Mouse (Mus musculus) lung, embryonic 16.5 days (tissue): Measurements from ENCODE around the gene Dcaf8. TPM values are rescaled to one million over a fixed set of nuclear protein-coding genes. Genes with fewer than 3 reads are reported as not detected.

ENCODE experiments used
- ATAC-seq: fragments of 200-750 bp; cut with Nextera tagmentation; 2 replicates; pipeline ENCODE4 v1.8.0; 2017; ENCODE audit warnings: low read depth, mild to moderate bottlenecking, moderate library complexity
- H3K27ac ChIP-seq: fragments of 300-500 bp; sonication (generic); 2 replicates; pipeline ENCODE4 v1.5.1; 2014; ENCODE audit warnings: mild to moderate bottlenecking, control low read depth, low read length
- H3K27me3 ChIP-seq: fragments of 300-500 bp; sonication (generic); 2 replicates; pipeline ENCODE4 v1.6.1; 2014; ENCODE audit warnings: low read depth, low read length, mixed read lengths; ENCODE audit not compliant: control insufficient read depth, insufficient read depth
- H3K36me3 ChIP-seq: fragments of 300-500 bp; sonication (generic); 2 replicates; pipeline ENCODE4 v1.6.1; 2014; ENCODE audit warnings: low read length; ENCODE audit not compliant: control insufficient read depth, insufficient read depth
- H3K4me1 ChIP-seq: fragments of 300-500 bp; sonication (generic); replicated peaks from 2 replicates; pipeline ENCODE4 v1.6.1; 2014; ENCODE audit warnings: low read length, mixed read lengths; ENCODE audit not compliant: control insufficient read depth, insufficient read depth
- H3K4me2 ChIP-seq: fragments of 300-500 bp; sonication (generic); 2 replicates; pipeline ENCODE4 v1.6.1; 2014; ENCODE audit warnings: low read depth, low read length, control low read depth
- H3K4me3 ChIP-seq: fragments of 300-500 bp; sonication (generic); 2 replicates; pipeline ENCODE4 v1.5.1; 2014; ENCODE audit warnings: mild to moderate bottlenecking, low read length, control low read depth
- H3K9ac ChIP-seq: fragments of 300-500 bp; sonication (generic); 2 replicates; pipeline ENCODE4 v1.6.1; 2014; ENCODE audit warnings: low read length, control low read depth
- H3K9me3 ChIP-seq: fragments of 300-500 bp; sonication (generic); 2 replicates; pipeline ENCODE4 v1.6.1; 2016; ENCODE audit warnings: low read length; ENCODE audit not compliant: control insufficient read depth
- WGBS: fragments of 180-500 bp; shearing (Covaris S2); extraction: QIAGEN DNeasy Blood & Tissue Kit; methylation state at CpG from one replicate; pipeline ENCODE4 v1.1.7; 2014; 5-methylcytosine and 5-hydroxymethylcytosine counted together
- polyA plus RNA-seq: library from polyadenylated mRNA; unstranded; fragments of >200 nt; fragmentation: Nextera tagmentation; extraction: Ambion mirVana; gene quantifications from 2 replicates; pipeline ENCODE4 v1.2.1, GENCODE M21; 2015

Gene Dcaf8
- polyA plus RNA-seq, 1 experiment from 2014 or later: 133 TPM

DNA sequence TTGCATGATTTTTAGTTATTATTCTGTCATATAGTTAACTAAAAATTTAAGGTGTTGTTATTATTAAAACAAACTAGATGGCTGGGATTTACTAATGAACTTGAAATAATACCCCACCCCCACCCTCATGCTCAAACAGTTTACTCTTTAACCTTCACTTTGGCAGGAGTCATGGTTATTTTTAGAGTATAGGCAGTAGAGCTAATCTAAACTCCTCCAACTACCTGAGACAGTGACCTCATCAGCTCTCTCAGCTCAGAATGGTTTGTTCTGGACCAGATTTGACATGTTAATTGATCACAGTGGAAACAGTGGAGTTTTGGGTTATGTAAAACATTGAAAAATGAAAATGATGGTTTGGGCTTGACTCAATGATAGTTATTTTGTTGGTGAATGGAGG lies 12.6 kb downstream of the Dcaf8 start:
- no peak for ATAC-seq
- H3K4me1 ChIP-seq: peaks cover 4% of the 10 kb centered on the region; the same call in 1 of the 2 replicates
- H3K4me3 ChIP-seq: no peak overlapping the region
- no peaks in the 10 kb centered on the region for H3K27me3 ChIP-seq
- H3K36me3 ChIP-seq: no peaks in the 10 kb centered on the region
- H3K27ac ChIP-seq: no peak overlapping the region
- H3K4me2 ChIP-seq: no peak overlapping the region
- no peak overlapping the region for H3K9ac ChIP-seq
- no peaks in the 10 kb centered on the region for H3K9me3 ChIP-seq

DNA sequence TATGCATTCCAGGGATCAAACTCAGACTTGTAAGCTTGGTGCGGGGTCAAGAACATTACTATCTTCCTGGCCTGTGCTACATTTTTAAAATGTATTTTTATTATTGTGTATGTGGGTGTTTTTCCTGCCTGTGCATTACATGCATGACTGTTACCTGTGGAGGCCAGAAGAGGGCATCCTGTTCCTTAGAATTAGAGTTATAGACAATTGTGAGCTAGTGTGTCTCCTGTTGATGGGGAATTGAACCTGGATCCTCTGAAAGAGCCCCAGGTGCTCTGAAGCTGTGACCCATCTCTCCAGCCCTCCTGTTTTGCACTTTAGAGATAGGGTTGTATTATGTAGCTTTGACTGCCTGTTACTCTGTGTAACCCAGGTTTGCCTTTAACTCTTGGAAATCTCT lies 14.1 kb downstream of the Dcaf8 start:
- Histone ChIP-seq H3K4me3 (no peak overlapping the region), H3K27ac (no peak overlapping the region), H3K36me3 (peaks cover 6% of the 10 kb centered on the region), H3K9ac (no peak overlapping the region), H3K4me1 (peaks cover 4% of the 10 kb centered on the region; the same call in 1 of the 2 replicates), H3K4me2 (no peak overlapping the region), H3K27me3 (no peaks in the 10 kb centered on the region), H3K9me3 (no peaks in the 10 kb centered on the region)
- WGBS: 84% methylated on average over 1 of the region's 1 CpGs
- ATAC-seq: no peak

- H3K36me3 ChIP-seq: peaks cover 14% of the 10 kb centered on the region
- H3K4me3 ChIP-seq: no peak overlapping the region
- no peaks in the 10 kb centered on the region for H3K9me3 ChIP-seq
- H3K9ac ChIP-seq: no peak overlapping the region
- no peak overlapping the region for H3K27ac ChIP-seq
- peaks cover 4% of the 10 kb centered on the region; the same call in 1 of the 2 replicates for H3K4me1 ChIP-seq
- ATAC-seq: no peak
- H3K27me3 ChIP-seq: no peaks in the 10 kb centered on the region
- WGBS: 88% methylated on average over 6 of the region's 6 CpGs
- H3K4me2 ChIP-seq: no peak overlapping the region
Observed at GRCm38 (mm10) chr1:172162959-172163358, 15.1 kb downstream of the Dcaf8 start.

- Histone ChIP-seq H3K4me1 (no peaks in the 10 kb centered on the region), H3K9ac (no peak overlapping the region), H3K4me2 (no peak overlapping the region), H3K27ac (no peak overlapping the region), H3K36me3 (peaks cover 45% of the 10 kb centered on the region), H3K4me3 (no peak overlapping the region), H3K27me3 (no peaks in the 10 kb centered on the region), H3K9me3 (no peaks in the 10 kb centered on the region)
- 89% methylated on average over 5 of the region's 5 CpGs for WGBS
- ATAC-seq: no peak
Observed at GRCm38 (mm10) chr1:172167911-172168310, 20.0 kb downstream of the Dcaf8 start.

DNA sequence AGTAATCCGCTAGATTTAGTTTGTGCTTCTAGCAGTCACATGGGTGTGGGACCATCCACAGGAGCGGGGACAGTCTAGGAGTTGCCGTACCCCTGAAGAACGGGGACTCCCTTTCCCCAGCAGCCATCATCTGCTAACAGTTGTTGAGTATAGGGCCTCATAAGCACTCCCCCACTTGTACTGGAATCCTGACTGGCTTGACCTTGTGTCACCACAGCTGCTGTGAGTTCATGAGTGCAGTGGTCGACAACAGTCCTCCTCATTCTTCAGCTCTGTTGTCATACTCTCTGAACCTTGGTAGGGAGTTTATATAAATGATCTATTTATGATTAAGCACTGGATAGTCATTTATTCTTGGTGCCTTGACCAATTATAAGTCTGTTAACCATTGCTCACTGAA lies 21.9 kb downstream of the Dcaf8 start:
- WGBS: 94% methylated on average over 5 of the region's 5 CpGs
- no peak overlapping the region for H3K9ac ChIP-seq
- ATAC-seq: no peak

GRCm38 (mm10) chr1:172172381-172172780 lies 24.5 kb downstream of the Dcaf8 start:
- H3K27me3 ChIP-seq: no peaks in the 10 kb centered on the region
- no peaks in the 10 kb centered on the region for H3K9me3 ChIP-seq
- H3K4me2 ChIP-seq: no peak overlapping the region
- no peak for ATAC-seq
- H3K9ac ChIP-seq: no peak overlapping the region
- peaks cover 58% of the 10 kb centered on the region for H3K36me3 ChIP-seq
- no peak overlapping the region for H3K4me3 ChIP-seq
- WGBS: 93% methylated on average over 21 of the region's 21 CpGs
- H3K4me1 ChIP-seq: no peaks in the 10 kb centered on the region
- H3K27ac ChIP-seq: no peak overlapping the region

More for the DNA sequence above, 21.9 kb downstream of the Dcaf8 start:
- Histone ChIP-seq H3K9me3 (no peaks in the 10 kb centered on the region), H3K27me3 (no peaks in the 10 kb centered on the region), H3K4me1 (no peaks in the 10 kb centered on the region), H3K4me2 (no peak overlapping the region), H3K4me3 (no peak overlapping the region), H3K36me3 (peaks cover 62% of the 10 kb centered on the region), H3K27ac (no peak overlapping the region)

- H3K4me2 ChIP-seq: no peak overlapping the region
- no peak overlapping the region for H3K27ac ChIP-seq
- H3K9ac ChIP-seq: no peak overlapping the region
- no peaks in the 10 kb centered on the region for H3K27me3 ChIP-seq
- 80% methylated on average over 5 of the region's 5 CpGs for WGBS
- no peak overlapping the region for H3K4me3 ChIP-seq
- H3K36me3 ChIP-seq: peaks cover 55% of the 10 kb centered on the region
- no peak for ATAC-seq
- no peaks in the 10 kb centered on the region for H3K4me1 ChIP-seq
- H3K9me3 ChIP-seq: no peaks in the 10 kb centered on the region
Observed at GRCm38 (mm10) chr1:172173181-172173580, 25.3 kb downstream of the Dcaf8 start.

GRCm38 (mm10) chr1:172177791-172178190 lies 29.9 kb downstream of the Dcaf8 start:
- H3K9ac ChIP-seq: no peak overlapping the region
- H3K9me3 ChIP-seq: no peaks in the 10 kb centered on the region
- no peak overlapping the region for H3K4me2 ChIP-seq
- no peaks in the 10 kb centered on the region for H3K27me3 ChIP-seq
- H3K4me3 ChIP-seq: no peak overlapping the region
- no peak overlapping the region for H3K27ac ChIP-seq
- peaks cover 48% of the 10 kb centered on the region for H3K36me3 ChIP-seq
- no peak for ATAC-seq
- WGBS: 78% methylated on average over 7 of the region's 7 CpGs
- no peaks in the 10 kb centered on the region for H3K4me1 ChIP-seq

- Histone ChIP-seq H3K9me3 (no peaks in the 10 kb centered on the region), H3K27me3 (no peaks in the 10 kb centered on the region), H3K9ac (no peak overlapping the region), H3K4me1 (no peaks in the 10 kb centered on the region), H3K27ac (no peak overlapping the region), H3K36me3 (peaks cover 40% of the 10 kb centered on the region), H3K4me3 (no peak overlapping the region), H3K4me2 (no peak overlapping the region)
- ATAC-seq: peak; percentile 66
- 53% methylated on average over 7 of the region's 7 CpGs for WGBS
Observed at GRCm38 (mm10) chr1:172179102-172179501, 31.2 kb downstream of the Dcaf8 start.

- H3K9ac ChIP-seq: no peak overlapping the region
- no peak overlapping the region for H3K27ac ChIP-seq
- H3K9me3 ChIP-seq: no peaks in the 10 kb centered on the region
- 56% methylated on average over 4 of the region's 4 CpGs for WGBS
- no peaks in the 10 kb centered on the region for H3K4me1 ChIP-seq
- no peaks in the 10 kb centered on the region for H3K27me3 ChIP-seq
- H3K4me3 ChIP-seq: no peak overlapping the region
- peaks cover 27% of the 10 kb centered on the region for H3K36me3 ChIP-seq
- no peak for ATAC-seq
- no peak overlapping the region for H3K4me2 ChIP-seq
Observed at GRCm38 (mm10) chr1:172180881-172181280, 33.0 kb downstream of the Dcaf8 start.
